Mouse (Mus musculus) olfactory bulb, adult 2 months (tissue): ENCODE measurements around the gene Etl4.

Experiments
- CTCF ChIP-seq: fragments of 200-500 bp; IDR thresholded peaks from 2 replicates; pipeline ENCODE4 v1.5.1; 2012; ENCODE audit warnings: low read depth, mild to moderate bottlenecking, low read length, moderate library complexity; ENCODE audit not compliant: insufficient read depth
- POLR2A ChIP-seq: fragments of 200-500 bp; IDR thresholded peaks from 2 replicates; pipeline ENCODE4 v1.6.1; 2012; ENCODE audit warnings: mild to moderate bottlenecking, low read depth, low read length, moderate library complexity; ENCODE audit not compliant: insufficient read depth

DNA sequence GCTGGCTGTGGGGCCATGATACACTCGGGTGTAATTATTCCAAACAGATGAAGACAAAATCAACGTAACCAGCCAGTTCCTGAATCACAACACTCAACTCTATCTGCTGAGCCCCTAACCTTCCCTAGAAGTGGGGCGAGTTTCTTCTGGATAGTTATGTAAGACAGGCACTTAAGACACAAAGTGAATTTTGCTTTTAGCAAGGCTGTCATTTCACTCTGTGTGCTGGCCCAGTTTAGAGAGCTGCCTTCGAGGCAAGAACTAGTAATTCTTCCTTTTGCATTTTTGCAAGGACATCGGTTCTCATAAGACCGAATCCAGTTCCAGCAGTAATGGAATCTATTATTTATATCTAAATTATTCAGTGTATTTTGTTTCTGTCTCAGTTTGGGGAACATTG is 487.4 kb downstream of the Etl4 start:
- no peak for TF ChIP-seq CTCF
- TF ChIP-seq POLR2A: no peak
